Mouse (Mus musculus) forebrain, embryonic 13.5 days (tissue): ENCODE data around the gene Casr. TPM values are rescaled to one million over a fixed set of nuclear protein-coding genes. Genes with fewer than 3 reads are reported as not detected.

Source experiments
- ATAC-seq: fragments of 200-750 bp; cut with Nextera tagmentation; 2 replicates; pipeline ENCODE4 v1.8.0; 2017
- H3K27ac ChIP-seq: fragments of 300-500 bp; sonication (generic); 2 replicates; pipeline ENCODE4 v1.5.1; 2015; ENCODE audit warnings: inconsistent platforms, mild to moderate bottlenecking, moderate library complexity
- H3K27me3 ChIP-seq: fragments of 300-500 bp; sonication (generic); 2 replicates; pipeline ENCODE4 v1.6.1; 2015; ENCODE audit warnings: mild to moderate bottlenecking, inconsistent platforms
- H3K36me3 ChIP-seq: fragments of 300-500 bp; sonication (generic); 2 replicates; pipeline ENCODE4 v1.6.1; 2015; ENCODE audit warnings: mild to moderate bottlenecking, inconsistent platforms; ENCODE audit not compliant: poor library complexity, severe bottlenecking
- H3K4me1 ChIP-seq: fragments of 300-500 bp; sonication (generic); 2 replicates; pipeline ENCODE4 v1.6.1; 2015; ENCODE audit warnings: inconsistent platforms
- H3K4me2 ChIP-seq: fragments of 300-500 bp; sonication (generic); 2 replicates; pipeline ENCODE4 v1.6.1; 2015; ENCODE audit warnings: inconsistent platforms, mild to moderate bottlenecking, moderate library complexity
- H3K4me3 ChIP-seq: fragments of 300-500 bp; sonication (generic); 2 replicates; pipeline ENCODE4 v1.5.1; 2015; ENCODE audit warnings: mild to moderate bottlenecking, inconsistent platforms
- H3K9ac ChIP-seq: fragments of 300-500 bp; sonication (generic); 2 replicates; pipeline ENCODE4 v1.6.1; 2015; ENCODE audit warnings: mild to moderate bottlenecking, inconsistent platforms
- H3K9me3 ChIP-seq: fragments of 300-500 bp; sonication (generic); replicated peaks from 2 replicates; pipeline ENCODE4 v1.6.1; 2016; ENCODE audit warnings: inconsistent platforms
- WGBS: fragments of 180-500 bp; shearing (Covaris S2); methylation state at CpG from one replicate; pipeline ENCODE4 v1.1.7; 2015; 5-methylcytosine and 5-hydroxymethylcytosine counted together
- polyA plus RNA-seq: library from polyadenylated mRNA; unstranded; fragments of >200 nt; fragmentation: Nextera tagmentation; extraction: Ambion mirVana; gene quantifications from 2 replicates; pipeline ENCODE4 v1.2.1, GENCODE M21; 2015

The Casr gene
- polyA plus RNA-seq, 1 experiment from 2014 or later: not detected

DNA sequence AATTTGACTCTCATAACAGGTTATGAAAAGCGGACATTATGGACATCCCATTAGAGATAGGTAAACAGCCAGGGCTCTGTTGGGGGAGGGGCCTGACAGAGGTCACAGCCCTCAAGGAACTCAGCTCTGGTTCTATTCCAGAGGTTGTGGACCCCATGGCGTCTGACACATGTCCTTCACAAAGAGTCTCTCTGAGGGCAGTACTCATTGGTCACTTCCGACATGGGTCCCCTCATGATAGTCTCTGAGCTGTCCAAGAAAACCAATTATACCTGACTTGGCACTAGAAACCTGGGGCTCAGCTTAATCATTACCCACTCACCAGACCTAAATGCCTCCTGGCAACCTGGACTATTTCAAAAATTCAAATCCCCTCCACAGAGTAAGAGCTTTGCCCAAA is 18.9 kb downstream of the Casr start:
- ATAC-seq: no peak
- Histone ChIP-seq H3K4me2 (no peak overlapping the region), H3K4me1 (no peaks in the 10 kb centered on the region), H3K9ac (no peak overlapping the region), H3K27ac (no peak overlapping the region), H3K9me3 (no peaks in the 10 kb centered on the region), H3K27me3 (no peaks in the 10 kb centered on the region), H3K4me3 (no peak overlapping the region), H3K36me3 (no peaks in the 10 kb centered on the region)
- WGBS: 92% methylated on average over 3 of the region's 3 CpGs

DNA sequence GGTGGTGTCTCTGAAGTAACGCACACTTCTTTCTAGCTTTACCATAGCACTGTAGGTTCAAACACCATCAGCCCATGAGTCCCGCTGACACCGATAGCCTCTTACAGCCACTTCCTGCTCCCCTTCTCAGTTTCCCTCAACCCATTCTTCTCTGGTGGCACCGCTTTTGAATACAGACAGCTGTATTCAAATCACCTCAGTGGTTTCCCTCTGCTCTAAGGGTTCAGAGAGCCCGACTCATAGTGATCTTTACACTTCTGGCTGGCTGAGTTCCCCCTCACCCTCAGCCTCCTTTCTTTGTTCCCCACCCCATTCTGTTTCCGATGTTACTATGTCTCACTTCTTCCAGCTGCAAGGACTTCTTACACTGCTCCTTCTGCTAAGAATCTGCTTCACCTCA is 21.1 kb downstream of the Casr start:
- Histone ChIP-seq H3K4me3 (no peak overlapping the region), H3K27me3 (no peaks in the 10 kb centered on the region), H3K9me3 (no peaks in the 10 kb centered on the region), H3K4me1 (no peaks in the 10 kb centered on the region), H3K9ac (no peak overlapping the region), H3K4me2 (no peak overlapping the region), H3K36me3 (no peaks in the 10 kb centered on the region), H3K27ac (no peak overlapping the region)
- WGBS: 76% methylated on average over 6 of the region's 6 CpGs
- no peak for ATAC-seq

DNA sequence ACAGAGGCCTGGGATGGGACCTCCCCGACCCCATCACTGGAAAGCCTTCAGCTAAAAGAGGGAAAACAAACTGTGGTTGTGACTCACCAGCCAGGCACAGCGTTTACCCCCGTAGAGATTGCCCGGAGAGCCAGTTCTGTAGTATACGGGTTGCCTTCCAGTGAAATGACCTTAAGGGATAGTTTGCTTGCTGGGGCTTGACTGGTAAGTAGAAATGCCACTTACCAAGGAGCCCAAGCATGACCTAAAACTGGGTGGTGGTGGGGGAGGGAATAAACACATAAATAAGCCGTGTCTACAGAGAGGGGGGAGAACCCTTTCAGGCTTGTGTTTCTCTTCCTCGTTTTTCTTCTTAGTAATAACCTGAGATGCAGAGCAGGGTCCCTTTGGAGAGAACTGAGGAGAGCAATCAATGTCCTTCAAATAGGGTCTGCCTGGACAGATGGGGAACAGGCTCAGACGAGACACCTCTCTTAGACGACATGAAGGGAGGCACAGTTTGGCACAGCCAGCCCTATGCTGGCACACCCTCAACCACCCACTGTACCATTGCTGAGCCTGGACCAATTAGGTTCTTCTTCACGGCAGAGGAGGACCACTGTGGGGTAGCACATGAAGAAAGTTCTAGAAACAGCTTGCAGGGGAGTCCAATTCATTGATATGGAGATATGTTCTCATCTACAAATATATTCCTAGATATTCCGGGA is 28.8 kb downstream of the Casr start:
- Histone ChIP-seq H3K27me3 (no peaks in the 10 kb centered on the region), H3K36me3 (no peaks in the 10 kb centered on the region), H3K27ac (no peak overlapping the region), H3K4me3 (no peak overlapping the region), H3K9ac (no peak overlapping the region), H3K4me1 (no peaks in the 10 kb centered on the region), H3K4me2 (no peak overlapping the region), H3K9me3 (no peaks in the 10 kb centered on the region)
- WGBS: 90% methylated on average over 11 of the region's 11 CpGs
- ATAC-seq: no peak

GRCm38 (mm10) chr16:36532046-36532445 is 29.9 kb downstream of the Casr start:
- no peak overlapping the region for H3K27ac ChIP-seq
- no peak overlapping the region for H3K4me3 ChIP-seq
- 42% methylated on average over 4 of the region's 4 CpGs for WGBS
- H3K27me3 ChIP-seq: no peaks in the 10 kb centered on the region
- H3K4me1 ChIP-seq: no peaks in the 10 kb centered on the region
- no peaks in the 10 kb centered on the region for H3K36me3 ChIP-seq
- no peak for ATAC-seq
- no peak overlapping the region for H3K9ac ChIP-seq
- no peak overlapping the region for H3K4me2 ChIP-seq
- no peaks in the 10 kb centered on the region for H3K9me3 ChIP-seq

- H3K27me3 ChIP-seq: no peaks in the 10 kb centered on the region
- no peak overlapping the region for H3K4me2 ChIP-seq
- no peak for ATAC-seq
- H3K36me3 ChIP-seq: no peaks in the 10 kb centered on the region
- H3K27ac ChIP-seq: no peak overlapping the region
- no peaks in the 10 kb centered on the region for H3K9me3 ChIP-seq
- WGBS: 87% methylated on average over 5 of the region's 5 CpGs
- H3K4me3 ChIP-seq: no peak overlapping the region
- no peaks in the 10 kb centered on the region for H3K4me1 ChIP-seq
- no peak overlapping the region for H3K9ac ChIP-seq
Observed at GRCm38 (mm10) chr16:36531630-36532029, 30.3 kb downstream of the Casr start.

DNA sequence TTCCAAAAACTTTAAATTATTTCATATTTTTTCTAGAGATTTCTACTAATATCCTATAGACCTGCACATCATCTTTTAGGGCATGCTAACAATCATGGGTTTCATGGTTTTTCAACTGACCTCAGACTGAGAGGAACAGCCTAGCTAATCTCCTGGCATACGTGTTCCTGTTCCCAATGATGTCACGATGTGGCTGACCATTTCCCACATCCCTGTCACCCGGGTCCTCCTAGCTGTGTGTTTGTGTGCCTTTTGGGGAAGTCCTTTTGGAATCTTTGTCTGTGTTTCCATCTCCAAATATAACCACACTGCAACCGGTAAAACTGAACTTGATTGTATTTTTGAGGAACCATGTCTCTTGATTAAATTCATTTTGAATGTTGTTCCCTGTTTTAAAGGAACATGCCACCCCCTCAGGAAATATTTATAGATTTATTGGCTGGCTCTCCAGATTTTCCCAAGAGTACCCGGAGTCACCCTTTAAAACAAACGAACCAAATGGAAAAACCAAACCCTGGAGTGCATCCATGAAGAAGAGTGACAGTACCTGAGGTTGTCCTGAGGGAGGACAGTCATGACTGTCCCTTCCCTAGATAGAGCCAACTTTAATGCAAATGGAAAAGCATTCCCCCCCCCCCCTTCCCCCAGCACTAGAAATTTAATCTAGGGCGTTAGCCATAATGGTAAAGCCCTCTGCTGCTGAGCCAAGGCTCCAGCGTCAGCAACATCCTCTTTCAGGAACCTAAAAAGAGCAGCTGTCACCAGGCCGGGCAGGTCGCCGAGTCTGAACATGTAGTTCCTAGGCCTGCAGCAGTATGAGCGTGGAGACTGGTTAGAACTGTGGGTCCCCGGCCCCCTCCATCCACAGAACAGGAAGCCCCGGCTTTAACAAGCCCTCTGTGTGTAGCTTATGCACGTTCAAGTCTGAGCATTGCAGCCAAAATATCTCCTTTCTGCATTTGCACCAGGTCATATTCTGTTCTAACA is 31.1 kb downstream of the Casr start:
- WGBS: 75% methylated on average over 15 of the region's 15 CpGs
- Histone ChIP-seq H3K36me3 (no peaks in the 10 kb centered on the region), H3K9me3 (no peaks in the 10 kb centered on the region), H3K9ac (no peak overlapping the region), H3K4me1 (no peaks in the 10 kb centered on the region), H3K4me2 (no peak overlapping the region), H3K27me3 (no peaks in the 10 kb centered on the region), H3K4me3 (no peak overlapping the region), H3K27ac (no peak overlapping the region)
- no peak for ATAC-seq

DNA sequence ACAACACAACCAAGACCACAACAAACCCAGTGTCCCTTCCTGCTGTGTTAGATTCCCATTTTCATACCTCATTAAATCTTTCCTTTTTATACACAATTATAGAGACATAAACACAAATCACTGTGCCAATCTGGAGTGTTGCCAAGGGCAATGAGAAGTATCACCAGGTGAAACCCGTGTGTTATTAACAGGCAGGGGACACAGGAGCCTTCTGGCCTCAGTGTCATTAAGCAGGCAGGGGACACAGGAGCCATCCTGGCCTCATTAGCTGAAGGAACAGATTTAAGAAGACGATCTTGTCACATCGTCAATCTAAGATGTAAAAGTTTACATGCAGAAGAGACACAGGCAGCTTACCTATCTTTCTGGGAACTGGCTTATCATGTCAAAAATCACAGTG is 33.1 kb downstream of the Casr start:
- Histone ChIP-seq H3K27ac (no peak overlapping the region), H3K4me2 (no peak overlapping the region), H3K9ac (no peak overlapping the region), H3K36me3 (no peaks in the 10 kb centered on the region), H3K27me3 (no peaks in the 10 kb centered on the region), H3K9me3 (no peaks in the 10 kb centered on the region), H3K4me3 (no peak overlapping the region), H3K4me1 (no peaks in the 10 kb centered on the region)
- WGBS: 69% methylated on average over 3 of the region's 3 CpGs
- no peak for ATAC-seq

DNA sequence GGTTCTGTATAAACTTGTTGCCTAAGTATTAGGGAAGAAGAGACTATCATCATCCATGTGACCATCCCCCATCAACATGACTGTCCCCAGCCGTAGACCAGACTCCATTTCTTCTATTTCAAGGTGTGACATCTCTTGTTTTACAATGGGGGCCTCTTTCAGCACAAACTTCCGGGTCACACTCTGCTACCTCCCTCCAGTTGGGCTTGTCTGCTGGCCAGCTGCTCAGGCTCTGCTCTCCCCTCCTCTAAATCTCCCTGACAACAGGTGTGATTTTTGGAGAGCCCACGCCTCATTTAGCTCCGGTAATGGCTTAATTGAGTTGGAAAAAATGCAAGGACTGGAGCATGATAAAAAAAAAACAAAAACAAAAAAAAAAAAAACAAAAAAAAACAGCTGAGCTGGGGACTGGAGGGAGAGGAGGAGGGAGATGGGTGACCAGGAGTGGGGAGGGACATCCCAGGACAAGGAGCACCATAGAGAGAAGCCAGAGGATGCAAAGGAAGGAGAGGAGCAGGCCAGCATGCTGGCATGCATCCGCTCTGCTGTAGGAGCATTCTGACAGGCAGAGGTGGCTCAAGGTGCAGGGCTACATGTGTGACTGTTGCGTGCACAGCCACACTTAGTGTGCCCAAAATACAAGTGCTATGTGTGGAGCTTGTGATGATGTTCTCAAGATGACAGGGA is 35.2 kb downstream of the Casr start:
- Histone ChIP-seq H3K27ac (no peak overlapping the region), H3K27me3 (no peaks in the 10 kb centered on the region), H3K9me3 (no peaks in the 10 kb centered on the region), H3K9ac (no peak overlapping the region), H3K4me3 (no peak overlapping the region), H3K36me3 (no peaks in the 10 kb centered on the region), H3K4me2 (no peak overlapping the region), H3K4me1 (no peaks in the 10 kb centered on the region)
- WGBS: 54% methylated on average over 6 of the region's 6 CpGs
- ATAC-seq: no peak

- no peaks in the 10 kb centered on the region for H3K4me1 ChIP-seq
- WGBS: 78% methylated on average over 5 of the region's 5 CpGs
- H3K9me3 ChIP-seq: no peaks in the 10 kb centered on the region
- H3K4me3 ChIP-seq: no peak overlapping the region
- no peak for ATAC-seq
- no peak overlapping the region for H3K27ac ChIP-seq
- H3K4me2 ChIP-seq: no peak overlapping the region
- no peaks in the 10 kb centered on the region for H3K36me3 ChIP-seq
- H3K9ac ChIP-seq: no peak overlapping the region
- no peaks in the 10 kb centered on the region for H3K27me3 ChIP-seq
Observed at GRCm38 (mm10) chr16:36523095-36523494, 38.8 kb downstream of the Casr start.

DNA sequence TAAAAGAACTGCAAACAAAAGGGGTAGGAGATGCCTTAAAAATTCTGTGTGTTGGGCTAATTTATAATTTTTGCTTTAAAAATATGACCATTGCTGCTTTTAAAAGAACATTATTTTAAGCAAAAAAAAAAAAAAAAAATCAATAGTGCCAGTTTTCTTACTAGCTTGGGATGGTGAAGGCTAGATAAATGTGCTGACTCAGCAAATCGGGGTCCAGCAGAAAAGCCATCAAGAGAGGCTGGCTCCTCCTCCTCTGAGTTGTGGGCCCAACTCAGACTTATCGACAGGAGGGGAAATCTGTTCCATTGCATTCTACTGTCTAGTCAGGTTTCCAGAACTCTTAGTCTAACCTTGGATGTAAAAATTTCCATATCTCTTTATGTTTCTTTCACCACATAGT is 45.6 kb downstream of the Casr start:
- no peak for ATAC-seq
- Histone ChIP-seq H3K4me2 (no peak overlapping the region), H3K4me3 (no peak overlapping the region), H3K27me3 (no peaks in the 10 kb centered on the region), H3K36me3 (no peaks in the 10 kb centered on the region), H3K9ac (no peak overlapping the region), H3K4me1 (no peaks in the 10 kb centered on the region), H3K9me3 (no peaks in the 10 kb centered on the region), H3K27ac (no peak overlapping the region)
- WGBS: 89% methylated on average over 2 of the region's 2 CpGs

DNA sequence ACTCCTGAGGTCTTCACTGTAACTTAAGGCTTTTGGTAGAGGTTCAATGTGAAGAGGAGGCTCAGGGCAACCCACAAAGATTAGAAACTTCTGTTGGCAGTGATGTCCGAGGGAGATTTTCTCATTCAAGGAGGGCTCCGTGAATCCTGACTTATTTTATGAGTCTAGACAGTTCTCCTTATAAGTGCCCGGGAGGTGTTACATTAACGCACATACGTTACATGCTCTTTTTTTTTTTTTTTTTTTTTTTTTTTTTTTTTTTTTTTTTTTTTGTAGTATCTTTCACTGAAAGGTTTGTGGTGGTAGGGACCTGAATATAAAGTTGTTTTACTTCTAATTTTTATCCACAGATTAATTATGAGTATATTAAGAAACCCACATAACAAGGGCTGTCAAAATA is 54.6 kb downstream of the Casr start:
- no peaks in the 10 kb centered on the region for H3K9me3 ChIP-seq
- no peak overlapping the region for H3K27ac ChIP-seq
- no peak overlapping the region for H3K9ac ChIP-seq
- H3K4me3 ChIP-seq: no peak overlapping the region
- ATAC-seq: no peak
- no peaks in the 10 kb centered on the region for H3K36me3 ChIP-seq
- no peaks in the 10 kb centered on the region for H3K4me1 ChIP-seq
- no peaks in the 10 kb centered on the region for H3K27me3 ChIP-seq
- no peak overlapping the region for H3K4me2 ChIP-seq
- WGBS: 89% methylated on average over 5 of the region's 5 CpGs

DNA sequence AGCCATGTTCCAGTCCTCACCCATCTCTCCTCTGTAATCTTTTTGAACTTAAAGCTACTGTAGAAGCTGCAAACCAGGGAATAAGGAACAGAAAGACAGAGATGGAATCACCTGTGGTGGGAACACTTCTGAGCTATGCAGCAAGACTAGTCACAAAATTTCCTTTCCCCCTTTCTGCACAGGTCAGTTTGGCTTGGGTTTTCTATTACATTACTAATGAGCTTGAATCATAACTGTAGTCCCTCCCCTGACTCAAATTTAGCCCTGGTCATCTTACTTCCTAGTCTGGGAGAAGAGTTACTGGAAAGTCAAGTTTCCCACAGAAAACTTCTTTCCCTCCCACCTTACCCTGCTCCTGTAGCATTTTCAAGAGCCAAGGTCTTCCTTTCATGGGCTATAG is 55.1 kb downstream of the Casr start:
- Histone ChIP-seq H3K36me3 (no peaks in the 10 kb centered on the region), H3K9ac (no peak overlapping the region), H3K9me3 (no peaks in the 10 kb centered on the region), H3K27ac (no peak overlapping the region), H3K27me3 (no peaks in the 10 kb centered on the region), H3K4me3 (no peak overlapping the region), H3K4me2 (no peak overlapping the region), H3K4me1 (no peaks in the 10 kb centered on the region)
- no peak for ATAC-seq
